Mouse (Mus musculus): ENCODE data around the gene Gmip.

GRCm38 (mm10) chr8:69815396-69815795, 6.9 kb downstream of the Gmip start:
- TF ChIP-seq POLR2A (IDR thresholded peaks at IDR 0.05; ENCODE audit: insufficient read length, low read depth) (no peak), POLR2AphosphoS2 (IDR thresholded peaks at IDR 0.05; ENCODE audit: insufficient read length, low read depth) (no peak), CEBPB (IDR thresholded peaks at IDR 0.05; ENCODE audit: insufficient read depth, poor library complexity, severe bottlenecking) (no peak)
